Mouse (Mus musculus) mature B cell (primary cell): ENCODE measurements around the gene Gm49711.
"Not testable (repeated sequence)": the region's sequence is repeated elsewhere in the genome, so short reads cannot be mapped to it uniquely, and the experiment has no call there.

ENCODE experiments used
- in situ Hi-C: fragments of 300-500 bp; cut with MboI; formaldehyde crosslinking; loops from 2 replicates; pipeline ENCODE4 v1.14.3; 2019

Gene Gm49711

GRCm38 (mm10) chr16:92062832-92063231 is 4.7 kb downstream of the Gm49711 start:
- in situ Hi-C loops, result no loop called here

DNA sequence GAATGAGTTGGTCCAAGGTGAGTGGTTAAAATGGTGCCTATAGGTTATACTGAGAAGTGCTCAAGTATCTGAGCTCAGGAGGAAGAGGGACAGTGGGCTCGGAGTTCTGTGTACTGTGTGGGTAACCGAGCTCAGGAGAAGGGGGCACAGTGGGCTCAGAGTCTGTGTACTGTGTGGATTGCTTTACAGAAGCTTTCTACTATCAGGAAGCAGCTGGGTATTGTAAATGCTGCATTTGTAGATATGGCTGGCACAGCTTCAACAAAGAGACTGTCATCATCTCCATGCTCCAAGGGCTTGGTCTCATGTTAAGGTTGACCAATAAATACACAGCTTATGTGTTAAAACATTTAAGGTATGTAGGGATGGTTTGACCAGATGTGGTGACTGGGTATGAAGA is 6.7 kb downstream of the Gm49711 start:
- in situ Hi-C loops, result no loop called here

- in situ Hi-C loops, result no loop called here
Measured at GRCm38 (mm10) chr16:92070338-92070737, 12.2 kb downstream of the Gm49711 start.

DNA sequence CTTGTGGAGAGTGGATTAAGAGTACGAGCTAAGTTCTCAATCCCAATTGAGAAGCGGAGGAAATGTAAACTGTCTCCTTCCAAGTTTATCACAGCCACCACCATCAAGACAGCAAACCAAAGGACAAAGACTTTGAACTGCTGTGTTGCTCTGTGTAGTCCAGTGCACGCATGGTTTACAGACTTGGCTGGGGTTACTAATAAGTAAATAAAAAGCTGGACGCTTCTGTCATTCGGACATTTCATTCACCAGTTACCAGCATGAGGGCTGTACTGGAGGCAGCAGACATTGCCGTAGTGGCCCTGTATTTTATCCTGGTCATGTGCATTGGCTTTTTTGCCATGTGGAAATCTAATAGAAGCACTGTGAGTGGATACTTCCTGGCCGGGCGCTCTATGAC is 18.7 kb downstream of the Gm49711 start:
- in situ Hi-C loops, result no loop called here

DNA sequence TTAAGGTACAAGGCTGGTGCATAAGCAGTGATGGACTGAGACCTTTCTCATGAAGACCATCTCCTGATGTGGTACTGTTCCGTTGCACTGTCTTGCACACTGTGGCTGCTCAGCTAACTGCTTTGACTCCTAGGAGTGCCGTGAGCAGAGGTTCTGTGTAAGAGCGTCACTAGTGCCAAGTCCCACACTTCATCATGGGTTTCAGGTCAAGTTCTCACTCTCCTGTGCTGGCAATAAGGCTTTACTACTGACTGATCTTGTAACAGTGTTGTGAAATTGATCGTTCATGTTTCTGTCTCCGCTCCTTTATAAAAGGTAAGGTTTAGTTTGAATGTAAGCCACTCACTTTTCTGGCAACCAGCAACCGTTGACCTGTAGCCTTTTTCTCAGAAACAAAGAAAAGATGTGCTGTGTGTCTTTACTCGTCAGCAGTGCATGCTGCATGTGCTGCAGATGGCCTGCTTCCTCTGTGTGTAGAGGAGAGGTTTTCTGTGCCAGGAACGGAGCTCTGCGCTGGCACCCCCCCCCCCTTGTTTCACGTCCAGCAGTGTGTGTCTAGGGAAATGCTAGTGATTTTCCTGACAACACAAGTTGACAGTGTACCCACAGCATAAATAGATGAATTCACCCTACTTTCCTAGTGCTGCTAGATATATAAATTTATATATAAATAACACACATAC is 25.8 kb downstream of the Gm49711 start:
- in situ Hi-C loops, result no loop called here

DNA sequence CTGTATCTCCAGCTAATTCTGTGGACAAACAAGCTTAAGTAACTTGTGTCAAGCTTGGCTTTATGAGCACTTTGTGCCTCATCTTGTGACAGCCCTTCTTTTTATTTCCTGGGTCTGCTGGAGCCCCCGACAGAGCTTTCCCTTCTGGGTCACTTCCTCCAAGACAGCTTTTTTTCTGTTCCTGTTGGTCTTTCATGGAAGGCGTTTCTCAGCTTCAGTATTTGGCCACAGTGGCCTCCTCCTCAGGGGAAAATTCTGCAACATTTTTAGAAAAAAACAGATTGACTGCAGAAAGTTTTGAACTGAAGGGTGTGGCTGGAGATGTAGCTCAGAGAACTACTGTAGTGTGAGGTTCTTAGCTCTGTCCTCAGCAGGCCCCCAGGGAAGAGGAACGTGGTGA is 31.1 kb downstream of the Gm49711 start:
- in situ Hi-C loops, result no loop called here

DNA sequence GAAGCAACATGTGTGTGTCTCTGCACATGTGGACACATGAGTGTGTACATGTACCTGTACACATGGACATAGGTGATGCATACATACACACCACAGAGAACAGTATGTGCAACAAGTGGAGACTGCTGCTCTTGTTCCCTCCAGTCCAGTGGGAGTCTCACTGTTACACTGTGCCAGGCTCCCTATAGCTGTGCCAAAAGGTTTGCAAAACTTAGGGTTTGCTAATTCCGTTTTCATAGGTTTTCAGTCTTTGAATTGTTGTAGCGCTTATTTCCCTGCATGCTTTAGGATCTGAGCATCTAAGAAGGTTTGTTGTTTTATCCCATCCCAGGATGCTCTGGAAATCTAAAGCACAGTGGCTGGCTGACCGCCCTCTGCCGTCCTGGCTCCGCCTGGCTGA is 33.8 kb downstream of the Gm49711 start:
- in situ Hi-C loops, result no loop called here

GRCm38 (mm10) chr16:92098351-92099051 is 40.4 kb downstream of the Gm49711 start:
- in situ Hi-C loops, result no loop called here

DNA sequence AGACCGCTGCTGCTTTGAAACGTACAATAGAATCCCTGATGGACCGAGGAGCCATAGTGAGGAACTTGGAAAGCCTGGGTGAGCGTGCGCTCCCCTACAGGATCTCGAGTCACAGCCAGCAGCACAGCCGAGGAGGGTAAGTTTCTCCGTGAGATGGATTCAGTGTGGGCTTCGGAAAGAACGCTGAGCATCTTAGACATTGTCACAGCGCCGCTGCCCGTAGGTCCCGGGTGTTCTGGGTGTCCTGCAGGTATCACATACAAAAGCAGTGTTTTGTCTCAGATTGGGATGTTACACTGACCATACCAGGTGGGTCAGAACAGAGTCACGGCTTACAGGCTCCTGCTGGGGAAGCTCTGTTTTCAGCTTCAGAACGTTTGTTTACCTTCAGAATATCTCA is 41.5 kb downstream of the Gm49711 start:
- in situ Hi-C loops, result no loop called here

GRCm38 (mm10) chr16:92100111-92100510 is 42.0 kb downstream of the Gm49711 start:
- in situ Hi-C loops, result no loop called here

DNA sequence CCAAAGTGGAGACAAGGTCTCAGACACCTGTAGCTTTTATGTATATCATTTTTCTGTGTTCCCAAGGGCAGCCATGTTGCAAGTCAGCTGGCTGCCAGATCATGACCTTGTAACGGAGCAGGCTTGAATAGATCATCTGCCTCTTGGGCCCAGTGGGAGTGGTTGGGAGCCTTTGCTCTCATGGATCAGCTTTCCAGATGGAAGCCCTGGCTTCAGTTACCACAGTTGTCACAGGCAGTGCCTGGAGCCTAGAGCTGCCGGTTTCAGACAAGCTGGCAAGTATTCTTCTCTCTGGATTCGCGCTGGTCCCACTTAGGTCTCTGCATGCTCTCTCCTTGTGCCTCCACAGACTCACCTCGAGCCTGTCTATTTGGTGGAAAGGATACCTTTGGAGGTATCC is 44.0 kb downstream of the Gm49711 start:
- in situ Hi-C loops, result no loop called here

DNA sequence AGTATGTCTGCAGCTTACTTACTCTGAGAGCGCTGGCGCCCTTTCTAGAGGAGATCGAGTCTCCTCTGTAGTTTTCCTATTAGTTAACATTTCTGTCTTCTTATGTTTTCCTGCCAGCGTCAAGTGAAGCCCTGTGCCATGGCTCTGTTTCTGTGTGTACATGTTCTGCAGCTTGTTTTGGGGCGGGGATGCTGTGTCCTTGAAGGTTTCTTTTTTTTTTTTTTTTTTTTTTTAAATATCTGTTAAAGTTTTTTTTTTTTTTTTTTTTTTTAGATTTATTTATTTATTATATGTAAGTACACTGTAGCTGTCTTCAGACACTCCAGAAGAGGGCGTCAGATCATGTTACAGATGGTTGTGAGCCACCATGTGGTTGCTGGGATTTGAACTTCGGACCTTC is 44.8 kb downstream of the Gm49711 start:
- in situ Hi-C loops, result not testable (repeated sequence)

DNA sequence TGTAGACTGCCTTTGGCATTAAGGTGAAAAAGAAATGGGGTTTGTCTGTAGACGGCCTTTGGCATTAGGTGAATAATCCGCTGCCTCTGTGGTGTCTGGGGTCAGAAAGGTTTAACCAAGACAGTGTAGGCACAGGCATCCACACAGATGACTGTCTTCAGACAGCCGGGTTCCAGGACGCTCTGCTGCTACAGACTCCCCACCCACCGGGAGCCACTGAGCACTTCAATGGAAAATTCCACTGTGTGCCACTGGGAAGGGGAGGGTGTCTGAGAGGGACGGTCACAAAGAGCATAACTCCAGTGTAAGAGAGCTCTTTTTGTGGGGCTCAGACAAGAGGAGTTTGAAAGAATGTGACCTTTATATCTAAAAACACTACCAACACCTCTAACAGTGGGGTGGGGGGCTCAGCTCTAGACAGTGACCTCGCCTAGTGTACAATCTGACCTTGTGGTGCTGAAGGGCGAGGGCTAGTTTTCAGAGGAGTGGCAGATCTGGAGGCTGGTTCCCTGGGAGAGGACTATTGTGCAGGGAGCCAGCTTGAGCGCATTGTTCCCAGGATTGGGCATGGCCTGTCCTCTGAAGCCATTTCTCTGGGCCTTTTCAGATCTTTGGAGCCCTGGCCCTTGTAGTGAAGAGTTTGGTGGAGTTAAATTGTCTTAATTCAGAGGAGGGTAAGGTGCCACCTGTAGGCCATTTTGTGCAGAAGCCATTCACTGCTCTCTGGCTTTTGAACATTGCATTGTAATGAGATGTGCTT is 45.6 kb downstream of the Gm49711 start:
- in situ Hi-C loops, result no loop called here

- in situ Hi-C loops, result no loop called here
Measured at GRCm38 (mm10) chr16:92104332-92104590, 46.1 kb downstream of the Gm49711 start.

DNA sequence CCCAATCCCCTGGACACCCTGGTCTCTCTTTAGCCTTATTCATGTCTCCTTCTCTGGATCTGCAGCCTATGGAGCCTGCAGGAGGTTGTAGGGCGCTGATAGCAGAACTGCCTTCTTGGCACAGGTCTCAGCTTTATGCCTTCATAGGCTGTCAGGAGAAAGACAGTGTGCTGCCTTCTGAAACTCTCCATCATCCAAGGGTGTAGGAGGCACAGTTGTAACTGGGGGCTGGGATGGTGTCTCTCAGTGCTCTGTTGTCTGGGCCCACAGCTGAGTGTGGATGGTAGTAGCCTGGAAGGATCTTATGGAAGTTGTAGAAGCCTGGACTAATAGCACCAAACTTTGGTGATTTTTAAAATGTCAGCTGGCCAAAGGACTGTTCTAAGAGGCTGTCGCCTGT is 46.8 kb downstream of the Gm49711 start:
- in situ Hi-C loops, result no loop called here

- in situ Hi-C loops, result no loop called here
Measured at GRCm38 (mm10) chr16:92105631-92106030, 47.5 kb downstream of the Gm49711 start.

DNA sequence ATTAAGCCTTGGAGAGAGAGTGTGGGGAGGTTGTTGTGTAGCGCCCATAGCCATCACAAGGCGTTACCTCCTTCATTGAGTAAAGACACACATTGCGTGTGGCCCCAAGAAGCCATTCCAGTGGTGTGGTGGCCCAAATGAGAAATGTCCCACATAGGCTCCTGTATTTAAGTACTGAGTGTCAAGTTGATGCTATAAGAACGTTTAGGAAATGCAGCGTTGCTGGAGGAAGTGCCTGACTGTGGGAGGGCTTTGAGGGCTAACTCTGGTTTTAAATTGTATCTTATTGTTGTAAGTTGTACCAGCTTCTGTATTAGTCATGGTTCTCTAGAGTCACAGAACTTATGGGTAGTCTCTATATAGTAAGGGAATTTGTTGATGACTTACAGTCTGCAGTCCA is 49.2 kb downstream of the Gm49711 start:
- in situ Hi-C loops, result no loop called here

GRCm38 (mm10) chr16:92114706-92115241 is 56.7 kb downstream of the Gm49711 start:
- in situ Hi-C loops, result no loop called here

GRCm38 (mm10) chr16:92115611-92116421 is 57.7 kb downstream of the Gm49711 start:
- in situ Hi-C loops, result no loop called here

DNA sequence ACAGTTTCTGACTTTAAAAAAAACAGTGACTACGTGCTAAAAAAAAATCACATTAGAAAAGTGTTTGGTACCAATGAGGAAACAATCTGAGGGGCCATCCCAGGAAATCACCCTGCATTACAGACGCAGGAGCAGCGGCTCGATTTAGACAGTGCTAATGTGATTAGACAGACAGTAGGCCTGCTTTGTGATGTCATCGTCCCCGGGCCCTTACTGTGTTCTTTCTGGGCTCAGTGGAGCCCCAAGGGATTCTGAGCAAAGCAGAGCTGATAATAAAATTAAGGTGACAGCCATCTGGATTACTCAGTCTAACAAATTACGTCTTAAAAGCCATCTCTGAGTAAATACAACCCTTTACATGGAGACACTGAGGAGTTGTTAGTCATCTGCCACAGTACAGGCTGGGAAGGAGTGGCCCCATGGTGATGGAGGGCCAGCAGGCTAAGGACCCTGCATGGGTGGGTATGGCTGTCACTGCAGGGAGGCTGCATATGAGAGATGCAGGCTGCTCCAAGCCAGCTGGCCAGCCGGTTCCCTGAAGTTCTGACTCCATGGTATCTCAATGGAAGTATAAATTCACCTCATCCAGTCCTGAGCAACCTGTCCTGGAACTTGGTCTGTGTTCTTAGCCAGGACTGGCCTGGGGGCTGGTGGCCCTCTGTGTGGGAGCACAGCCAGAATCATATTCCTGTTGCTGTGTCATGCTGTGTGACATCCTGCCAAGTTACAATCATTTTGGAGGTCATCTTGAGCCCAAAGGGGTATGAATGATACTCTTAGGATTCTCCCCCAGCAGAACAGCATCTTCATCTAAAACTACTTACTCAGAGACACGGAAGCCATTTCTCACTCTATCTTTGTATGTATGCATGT is 59.5 kb downstream of the Gm49711 start:
- in situ Hi-C loops, result no loop called here

DNA sequence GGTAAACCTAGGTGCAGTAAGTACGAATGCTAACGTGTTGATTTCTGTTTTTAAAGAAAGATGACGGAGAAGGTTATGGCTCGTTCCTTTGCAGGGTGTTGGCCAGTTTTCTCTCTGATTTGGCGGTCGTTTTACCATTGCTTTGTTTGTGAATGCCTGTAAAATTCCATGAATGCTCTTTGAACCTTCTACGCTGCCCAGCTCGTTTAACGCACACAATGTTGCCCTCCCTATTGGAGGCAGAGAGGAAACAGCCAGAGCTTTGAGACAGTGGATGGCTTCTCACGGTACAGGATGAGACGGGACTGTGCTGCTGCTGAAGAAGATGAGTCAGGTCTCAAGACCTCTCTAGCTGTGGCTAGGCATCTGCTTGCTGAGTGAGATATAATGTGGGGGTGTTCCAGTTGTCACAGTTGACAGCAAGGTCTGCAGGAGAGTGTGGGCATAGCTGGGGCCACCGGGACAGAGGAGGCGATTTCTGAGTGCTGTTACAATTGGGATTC is 60.9 kb downstream of the Gm49711 start:
- in situ Hi-C loops, result no loop called here
